Mouse (Mus musculus) spleen, adult 2 months (tissue): ENCODE measurements around the gene 3110082I17Rik.

Source experiments
- CTCF ChIP-seq: fragments of 200-500 bp; IDR thresholded peaks from 2 replicates; pipeline ENCODE4 v1.5.1; 2011; ENCODE audit warnings: mild to moderate bottlenecking, inconsistent platforms; ENCODE audit not compliant: insufficient read depth, insufficient read length, insufficient replicate concordance; ENCODE audit errors: extremely low read depth
- POLR2A ChIP-seq: fragments of 200-500 bp; IDR thresholded peaks from 2 replicates; pipeline ENCODE4 v1.6.1; 2011; ENCODE audit warnings: low read depth, low read length, inconsistent platforms

- TF ChIP-seq CTCF, result no peak
- no peak for TF ChIP-seq POLR2A
Observed at GRCm38 (mm10) chr5:139326986-139327633, 133.2 kb downstream of the 3110082I17Rik start.
